Mouse (Mus musculus) leukemia stem cell, adult 10-12 weeks (primary cell): ENCODE measurements around the gene Olfr1043. TPM values are rescaled to one million over a fixed set of nuclear protein-coding genes. Genes with fewer than 3 reads are reported as not detected.

Experiments used
- polyA plus RNA-seq: library from polyadenylated mRNA; stranded (reverse); fragments of >175 nt; gene quantifications from 2 replicates; pipeline ENCODE4 v1.2.3, GENCODE M21; 2012; ENCODE audit warnings: low replicate concordance

Olfr1043 gene
- 0.19 TPM in 1 of 2 replicates, not detected in the other for polyA plus RNA-seq

GRCm38 (mm10) chr2:86167422-86167821 is at the start of gene Olfr1043:
Gene Olfr1043, minus strand, starts transcription at chr2:86167522.

GRCm38 (mm10) chr2:86202909-86203308 is 35.6 kb upstream of the Olfr1043 start, which contains the start of gene Olfr1045:
Gene Olfr1045, minus strand, starts transcription at chr2:86203009.

GRCm38 (mm10) chr2:86185583-86185982 is 18.3 kb upstream of the Olfr1043 start, which contains the start of gene Olfr52:
Gene Olfr52, minus strand, starts transcription at chr2:86185683.

GRCm38 (mm10) chr2:86177720-86178119 is 10.4 kb upstream of the Olfr1043 start, which contains the start of gene Olfr1044:
Gene Olfr1044, minus strand, starts transcription at chr2:86177820.

GRCm38 (mm10) chr2:86161738-86162137 is 5.6 kb downstream of the Olfr1043 start, which contains the start of gene Olfr1042:
Gene Olfr1042, minus strand, starts transcription at chr2:86161838.

GRCm38 (mm10) chr2:86146632-86147031 is 20.7 kb downstream of the Olfr1043 start, which contains the start of gene Olfr1040:
Gene Olfr1040, minus strand, starts transcription at chr2:86146732.

GRCm38 (mm10) chr2:86135828-86136227 is 31.5 kb downstream of the Olfr1043 start, which contains the start of gene Olfr1039:
Gene Olfr1039, minus strand, starts transcription at chr2:86135928.

Other genes starting within 250 kb of the Olfr1043 start
- not detected in 2 replicates for gene Olfr1026, start 246.0 kb downstream of the Olfr1043 start, polyA plus RNA-seq
- gene Olfr1028, start 217.1 kb downstream of the Olfr1043 start, polyA plus RNA-seq: not detected in 2 replicates
- not detected in 2 replicates for gene Olfr1029, start 193.6 kb downstream of the Olfr1043 start, polyA plus RNA-seq
- gene Olfr1030, start 188.2 kb downstream of the Olfr1043 start, polyA plus RNA-seq: not detected in 2 replicates
- not detected in 2 replicates for gene Olfr1031, start 177.2 kb downstream of the Olfr1043 start, polyA plus RNA-seq
- gene Olfr1032, start 162.0 kb downstream of the Olfr1043 start, polyA plus RNA-seq: not detected in 2 replicates
- not detected in 2 replicates for gene Olfr1033, start 146.9 kb downstream of the Olfr1043 start, polyA plus RNA-seq
- gene Olfr1034, start 121.7 kb downstream of the Olfr1043 start, polyA plus RNA-seq: not detected in 2 replicates
- not detected in 2 replicates for gene Olfr1036, start 93.5 kb downstream of the Olfr1043 start, polyA plus RNA-seq
- not detected in 2 replicates for gene Olfr1037, start 80.1 kb downstream of the Olfr1043 start, polyA plus RNA-seq
- not detected in 2 replicates for gene Olfr1039, start 31.6 kb downstream of the Olfr1043 start, polyA plus RNA-seq
- not detected in 2 replicates for gene Olfr1040, start 20.8 kb downstream of the Olfr1043 start, polyA plus RNA-seq
- gene Olfr1042, start 5.7 kb downstream of the Olfr1043 start, polyA plus RNA-seq: not detected in 2 replicates
- gene Olfr1044, start 10.3 kb upstream of the Olfr1043 start, polyA plus RNA-seq: not detected in 2 replicates
- gene Olfr52, start 18.2 kb upstream of the Olfr1043 start, polyA plus RNA-seq: not detected in 2 replicates
- not detected in 2 replicates for gene Olfr1045, start 35.5 kb upstream of the Olfr1043 start, polyA plus RNA-seq
- not detected in 2 replicates for gene Olfr1046, start 51.8 kb upstream of the Olfr1043 start, polyA plus RNA-seq
- not detected in 2 replicates for gene Olfr1047, start 63.9 kb upstream of the Olfr1043 start, polyA plus RNA-seq
- not detected in 2 replicates for gene Olfr1048, start 72.8 kb upstream of the Olfr1043 start, polyA plus RNA-seq
- not detected in 2 replicates for gene Olfr1049, start 90.8 kb upstream of the Olfr1043 start, polyA plus RNA-seq
- gene Olfr1051, start 111.6 kb upstream of the Olfr1043 start, polyA plus RNA-seq: not detected in 2 replicates
- not detected in 2 replicates for gene Olfr1052, start 124.9 kb upstream of the Olfr1043 start, polyA plus RNA-seq
- not detected in 2 replicates for gene Olfr1053, start 147.8 kb upstream of the Olfr1043 start, polyA plus RNA-seq
- not detected in 2 replicates for gene Olfr1054, start 167.9 kb upstream of the Olfr1043 start, polyA plus RNA-seq
- not detected in 2 replicates for gene Olfr1055, start 182.8 kb upstream of the Olfr1043 start, polyA plus RNA-seq
- gene Olfr1056, start 194.9 kb upstream of the Olfr1043 start, polyA plus RNA-seq: not detected in 2 replicates
- gene Olfr1057, start 210.9 kb upstream of the Olfr1043 start, polyA plus RNA-seq: not detected in 2 replicates
- not detected in 2 replicates for gene Olfr1058, start 221.0 kb upstream of the Olfr1043 start, polyA plus RNA-seq
- gene Olfr1061, start 246.5 kb upstream of the Olfr1043 start, polyA plus RNA-seq: not detected in 2 replicates